Mouse (Mus musculus) kidney, adult 8-10 months (tissue): ENCODE results near the gene Grb2.

Experiments used
- DNase-seq, 2 experiments: peaks; one replicate each; pipeline ENCODE4 v3.0.0; 2022

The Grb2 gene

DNA sequence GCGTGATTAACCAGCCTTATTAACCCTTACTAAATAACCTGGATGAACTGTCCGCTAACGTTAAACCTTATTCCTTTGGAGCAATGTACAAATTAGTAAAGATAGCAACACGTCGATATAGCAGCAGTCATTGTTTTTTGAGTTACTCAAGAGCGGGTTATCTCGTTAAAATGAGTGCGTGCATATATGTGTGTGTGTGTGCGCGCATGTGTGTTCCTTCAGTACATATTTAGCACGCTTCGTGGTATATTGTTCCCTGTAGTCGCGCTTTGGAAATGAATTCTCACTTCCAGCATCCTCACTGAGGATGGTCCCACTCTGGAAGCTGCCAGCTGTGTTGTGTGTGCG, 105.3 kb downstream of the Grb2 start:
- DNase-seq = no peak

DNA sequence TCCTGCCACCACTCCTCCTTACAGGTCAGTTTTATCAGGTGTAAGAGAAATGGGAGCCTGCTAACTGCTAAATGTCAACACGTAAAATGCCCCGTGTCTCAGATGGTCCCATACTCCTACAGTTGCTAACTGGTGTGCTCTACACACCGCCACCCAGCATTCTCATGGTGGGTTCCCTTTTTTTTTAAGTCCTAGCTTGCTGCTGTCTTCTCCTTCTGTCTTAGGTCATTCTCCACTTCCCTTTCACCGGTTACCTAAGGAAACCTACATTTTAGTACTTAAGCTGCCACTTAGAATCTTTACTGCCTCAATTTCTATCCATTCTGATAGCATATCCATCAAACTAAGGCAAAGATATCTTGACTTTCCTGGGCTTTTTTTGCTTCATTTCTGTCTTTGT, 107.2 kb downstream of the Grb2 start:
- no peak for DNase-seq

DNA sequence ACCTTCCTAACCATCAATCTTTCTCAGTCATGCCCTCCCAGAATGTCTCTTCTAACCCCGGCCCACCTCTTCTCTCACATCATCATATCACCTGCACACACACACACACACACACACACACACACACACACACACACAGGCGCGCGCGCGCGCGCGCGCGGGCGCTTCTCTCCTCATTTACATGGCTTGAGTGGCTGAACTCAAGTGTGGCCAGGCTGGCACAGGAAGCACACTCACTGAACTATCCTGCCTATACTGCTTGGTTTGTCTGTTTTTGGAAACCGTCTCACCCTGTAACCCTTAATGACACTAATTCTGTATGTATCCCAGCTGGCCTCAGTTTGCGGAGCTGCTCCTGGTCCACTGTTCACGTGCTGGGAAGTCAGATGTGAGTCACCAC, 107.7 kb downstream of the Grb2 start:
- DNase-seq = no peak

DNA sequence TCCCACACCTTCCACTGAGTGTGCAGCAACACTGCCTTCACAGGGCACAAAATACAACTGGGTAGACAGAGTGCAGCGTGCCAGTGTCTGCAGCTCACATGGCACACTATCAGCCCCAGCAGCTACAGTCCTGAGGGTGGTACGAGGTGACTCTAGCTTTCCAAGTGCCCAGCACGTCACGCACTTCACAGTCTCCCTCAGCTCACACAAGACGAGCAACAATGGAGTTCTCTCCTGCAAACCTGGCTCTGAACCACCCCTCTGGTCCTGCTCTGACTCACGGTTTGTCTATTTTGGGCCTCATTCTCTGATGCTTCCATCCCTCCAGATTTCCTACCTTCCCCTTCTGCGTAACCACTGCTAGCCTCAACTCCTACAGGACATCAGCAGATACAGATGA, 108.7 kb downstream of the Grb2 start:
- DNase-seq = no peak

DNA sequence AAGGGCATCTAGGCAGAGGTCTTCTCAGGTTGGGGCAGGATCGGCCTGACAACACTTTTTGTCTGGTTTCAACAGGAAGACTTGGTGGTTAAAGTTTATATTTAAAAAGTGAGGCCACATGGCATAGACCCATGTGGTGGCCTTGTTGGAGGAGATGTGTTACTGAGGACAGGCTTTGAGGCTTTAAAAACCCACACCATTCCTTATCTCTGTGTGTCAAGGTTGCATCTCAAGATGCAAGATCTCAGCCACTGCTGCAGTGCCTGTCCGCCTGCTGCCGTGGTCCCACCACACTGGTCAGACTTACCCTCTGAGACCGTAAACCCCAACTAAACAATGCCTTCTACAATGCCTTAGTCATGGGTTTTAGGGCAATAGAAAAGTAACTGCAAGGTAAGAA, 110.1 kb downstream of the Grb2 start:
- no peak for DNase-seq

DNA sequence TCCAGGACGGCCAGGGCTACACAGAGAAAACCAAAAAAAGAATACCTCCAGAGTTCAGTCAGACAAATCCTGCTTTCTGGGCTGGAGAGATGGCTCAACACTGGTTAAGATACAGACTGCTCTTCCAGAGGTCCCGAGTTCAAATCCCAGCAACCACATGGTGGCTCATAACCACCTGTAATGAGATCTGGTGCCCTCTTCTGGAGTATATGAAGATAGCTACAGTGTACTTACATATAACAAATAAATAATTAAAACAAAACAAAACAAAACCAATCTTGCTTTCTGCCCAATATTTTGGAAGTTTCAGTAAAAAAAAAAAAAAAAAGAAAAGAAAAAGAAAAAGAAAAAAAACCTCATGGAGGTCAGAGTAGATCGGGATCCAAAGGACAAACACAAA, 113.2 kb downstream of the Grb2 start:
- DNase-seq = no peak
